ENCODE assay signal across 22 mouse cellular contexts in genomic region chr2:32090145-32090544, GRCm38 (mm10). TPM values are rescaled to one million over a fixed set of nuclear protein-coding genes. Genes with fewer than 3 reads are reported as not detected.
DNase-seq lines count a peak whose midpoint lies in the region; ATAC-seq and TF ChIP-seq lines count a peak whose summit lies in the region.
"Had no signal": no experiment of that assay in that cellular context is flagged by ENCODE, and none has a peak within 500 bp of the region (broad histone marks: within the 10 kb centered on the region; RNA-seq: fewer than 3 reads in every experiment).

No protein-coding gene starts in this region.

- intact Hi-C loops in left cerebral cortex, postnatal 4 days (cut with DNase I): no loop called here

- peaks cover 6% of the 10 kb centered on the region for H3K4me1 ChIP-seq in forebrain, embryonic 14.5 days (ENCODE audit: control insufficient read depth, insufficient read depth, low read length)
- H3K4me1 ChIP-seq in forebrain, embryonic 13.5 days: peaks cover 12% of the 10 kb centered on the region
- peaks cover 16% of the 10 kb centered on the region for H3K4me1 ChIP-seq in testis, adult 2 months (ENCODE audit: control insufficient read depth, insufficient read depth, low read length)

- peak; percentile 8 for DNase-seq in forebrain, embryonic 14.5 days (ENCODE audit: low spot score)
- DNase-seq in left cerebral cortex, postnatal 4 days: peak; percentile 57
- DNase-seq in left cerebral cortex, adult 8-10 months (ENCODE audit: low spot score in 2 of 2): no peak
- no peak for DNase-seq in testis, postnatal 14 days (ENCODE audit: low spot score)
- peak; percentile 21 for DNase-seq in brain, embryonic 14.5 days (ENCODE audit: low read depth)
- DNase-seq in ovary, adult 18-20 months (ENCODE audit: low spot score): no peak
- DNase-seq: adrenal gland, postnatal 10 days; adrenal gland, postnatal 25 days; cerebellum, adult 11 months; cerebellum, adult 18-20 months; cerebellum, adult 9-10 months; cerebellum, postnatal 36 days; embryo, embryonic 11 days had no signal

- H3K4me2 ChIP-seq in forebrain, embryonic 14.5 days (ENCODE audit: low read length): no peak overlapping the region
- no peak overlapping the region for H3K4me2 ChIP-seq in forebrain, embryonic 13.5 days
- H3K4me2 ChIP-seq: embryonic facial prominence, embryonic 13.5 days; embryonic facial prominence, embryonic 15.5 days; forebrain, embryonic 12.5 days had no signal

- no peak for TF ChIP-seq POLR2A in testis, adult 2 months (IDR thresholded peaks at IDR 0.05; ENCODE audit: control insufficient read depth, low read depth, low read length)
- TF ChIP-seq POLR2A in brain, embryonic 14.5 days (IDR thresholded peaks at IDR 0.05; ENCODE audit: borderline replicate concordance, extremely low read depth, insufficient read depth, insufficient read length, poor library complexity, severe bottlenecking): no peak

- no peak for TF ChIP-seq CTCF in testis, adult 2 months (IDR thresholded peaks at IDR 0.05; ENCODE audit: control insufficient read depth, insufficient read depth, insufficient replicate concordance, low read depth, low read length)
- no peak for TF ChIP-seq CTCF in brain, embryonic 14.5 days (IDR thresholded peaks at IDR 0.05; ENCODE audit: borderline replicate concordance, extremely low read depth, insufficient read depth, insufficient read length)

- no peak overlapping the region for H3K9ac ChIP-seq in forebrain, embryonic 14.5 days (ENCODE audit: low read length)
- H3K9ac ChIP-seq in forebrain, embryonic 13.5 days: no peak overlapping the region
- H3K9ac ChIP-seq: embryonic facial prominence, embryonic 13.5 days; embryonic facial prominence, embryonic 15.5 days; forebrain, embryonic 12.5 days had no signal

- ATAC-seq in forebrain, embryonic 14.5 days: no peak
- ATAC-seq in forebrain, embryonic 13.5 days: no peak
- ATAC-seq: forebrain, embryonic 16.5 days had no signal

- H3K27ac ChIP-seq in forebrain, embryonic 14.5 days (ENCODE audit: low read depth, low read length): no peak overlapping the region
- H3K27ac ChIP-seq in forebrain, embryonic 13.5 days: no peak overlapping the region
- H3K27ac ChIP-seq in testis, adult 2 months (ENCODE audit: control insufficient read depth, insufficient read depth, low read depth, low read length): no peak overlapping the region
- H3K27ac ChIP-seq: embryonic facial prominence, embryonic 13.5 days; embryonic facial prominence, embryonic 15.5 days; forebrain, embryonic 10.5 days; forebrain, embryonic 12.5 days had no signal

- no peaks in the 10 kb centered on the region for H3K36me3 ChIP-seq in forebrain, embryonic 14.5 days (ENCODE audit: control insufficient read depth, insufficient read depth, low read length)
- H3K36me3 ChIP-seq in forebrain, embryonic 13.5 days (ENCODE audit: poor library complexity, severe bottlenecking): no peaks in the 10 kb centered on the region
- H3K36me3 ChIP-seq in testis, adult 2 months (ENCODE audit: control insufficient read depth, insufficient read depth, low read length): no peaks in the 10 kb centered on the region
- H3K36me3 ChIP-seq: embryonic facial prominence, embryonic 13.5 days; embryonic facial prominence, embryonic 15.5 days; forebrain, embryonic 10.5 days; forebrain, embryonic 12.5 days had no signal

- no peaks in the 10 kb centered on the region for H3K9me3 ChIP-seq in forebrain, embryonic 14.5 days (replicated peaks; ENCODE audit: control insufficient read depth, low read length)
- no peaks in the 10 kb centered on the region for H3K9me3 ChIP-seq in forebrain, embryonic 13.5 days (replicated peaks)
- H3K9me3 ChIP-seq: embryonic facial prominence, embryonic 13.5 days; embryonic facial prominence, embryonic 15.5 days; forebrain, embryonic 10.5 days; forebrain, embryonic 12.5 days had no signal

- no peak overlapping the region for H3K4me3 ChIP-seq in forebrain, embryonic 14.5 days (ENCODE audit: low read depth, low read length)
- H3K4me3 ChIP-seq in forebrain, embryonic 13.5 days: no peak overlapping the region
- peak overlapping the region; percentile 46 for H3K4me3 ChIP-seq in testis, adult 2 months (ENCODE audit: control insufficient read depth, low read depth, low read length)
- H3K4me3 ChIP-seq: embryonic facial prominence, embryonic 13.5 days; embryonic facial prominence, embryonic 15.5 days; erythroblast, embryonic 14.5 days; forebrain, embryonic 10.5 days; forebrain, embryonic 12.5 days had no signal

- 53% methylated on average over 2 of the region's 2 CpGs for WGBS in forebrain, embryonic 14.5 days
- WGBS in forebrain, embryonic 13.5 days: 56% methylated on average over 2 of the region's 2 CpGs

- peaks cover 20% of the 10 kb centered on the region for H3K27me3 ChIP-seq in forebrain, embryonic 14.5 days (replicated peaks; ENCODE audit: control insufficient read depth, insufficient read depth, low read length)
- H3K27me3 ChIP-seq in forebrain, embryonic 13.5 days: peaks cover 58% of the 10 kb centered on the region
- H3K27me3 ChIP-seq in testis, adult 2 months (ENCODE audit: control insufficient read depth, insufficient read depth, low read length): no peaks in the 10 kb centered on the region

RNA-seq across cellular contexts. Expression of gene Plpp7, which starts 5.2 kb away (rescaled TPM):
- polyA plus RNA-seq in forebrain, embryonic 14.5 days (2014; fragmentation: Nextera tagmentation; extraction: Ambion mirVana): 11.3 and 16.1 TPM in 2 replicates
- 10.3 and 11.9 TPM in 2 replicates for polyA plus RNA-seq in forebrain, embryonic 13.5 days (2015; fragmentation: Nextera tagmentation; extraction: Ambion mirVana)
- 10 to 100 TPM; 18.1 to 18.3 TPM for total RNA-seq in left cerebral cortex, postnatal 4 days (2021)
- total RNA-seq in left cerebral cortex, adult 8-10 months (2022): 10 to 100 TPM; 26.8 to 31.7 (median 28.8) TPM
- 4.6 and 4.7 TPM in 2 replicates for polyA plus RNA-seq in testis, adult 2 months (2012; rRNA removed)
- polyA plus RNA-seq in brain, embryonic 14.5 days (2012; rRNA removed): 20.5 and 21.1 TPM in 2 replicates

RNA-seq across cellular contexts. Expression of gene Fam78a, which starts 5.5 kb away (rescaled TPM):
- polyA plus RNA-seq in forebrain, embryonic 14.5 days (2014; fragmentation: Nextera tagmentation; extraction: Ambion mirVana): 0.34 and 0.66 TPM in 2 replicates
- polyA plus RNA-seq in forebrain, embryonic 13.5 days (2015; fragmentation: Nextera tagmentation; extraction: Ambion mirVana): 0.36 and 0.73 TPM in 2 replicates
- under 1 TPM; 0.70 to 0.92 TPM for total RNA-seq in left cerebral cortex, postnatal 4 days (2021)
- total RNA-seq in left cerebral cortex, adult 8-10 months (2022): 10 to 100 TPM in 1 of 4 experiments, 1 to 10 TPM in 3; 6.9 to 15.6 (median 8.9) TPM
- polyA plus RNA-seq in testis, adult 2 months (2012; rRNA removed): 276 and 286 TPM in 2 replicates
- polyA plus RNA-seq in brain, embryonic 14.5 days (2012; rRNA removed): 0.33 and 0.86 TPM in 2 replicates
- polyA plus RNA-seq: C2C12 had no signal

Comparison
In these comparisons a context has a peak if more than half of its experiments do, and no peak if none do; other contexts are left out.
1. DNase-seq: peak in forebrain, embryonic 14.5 days (single experiment), left cerebral cortex, postnatal 4 days (single experiment) and brain, embryonic 14.5 days (single experiment); none in left cerebral cortex, adult 8-10 months (0 of 2), testis, postnatal 14 days (single experiment) and ovary, adult 18-20 months (single experiment).
2. RNA of gene Fam78a, which starts 5.5 kb away (polyA plus RNA-seq): 276 to 286 TPM in testis, adult 2 months; 0.33 to 0.86 TPM in brain, embryonic 14.5 days, 0.36 to 0.73 TPM in forebrain, embryonic 13.5 days and 0.34 to 0.66 TPM in forebrain, embryonic 14.5 days; every median in the first group is over 100 times any median in the second.